Mouse (Mus musculus) lung, postnatal 36 days (tissue): ENCODE results near the gene Srgap2.
A peak's percentile ranks its signal among the peaks of the same experiment; 100 is the strongest.

ENCODE experiments used
- DNase-seq: peaks from one replicate; pipeline ENCODE4 v3.0.0; 2022; ENCODE audit warnings: mixed read lengths

Gene Srgap2

DNA sequence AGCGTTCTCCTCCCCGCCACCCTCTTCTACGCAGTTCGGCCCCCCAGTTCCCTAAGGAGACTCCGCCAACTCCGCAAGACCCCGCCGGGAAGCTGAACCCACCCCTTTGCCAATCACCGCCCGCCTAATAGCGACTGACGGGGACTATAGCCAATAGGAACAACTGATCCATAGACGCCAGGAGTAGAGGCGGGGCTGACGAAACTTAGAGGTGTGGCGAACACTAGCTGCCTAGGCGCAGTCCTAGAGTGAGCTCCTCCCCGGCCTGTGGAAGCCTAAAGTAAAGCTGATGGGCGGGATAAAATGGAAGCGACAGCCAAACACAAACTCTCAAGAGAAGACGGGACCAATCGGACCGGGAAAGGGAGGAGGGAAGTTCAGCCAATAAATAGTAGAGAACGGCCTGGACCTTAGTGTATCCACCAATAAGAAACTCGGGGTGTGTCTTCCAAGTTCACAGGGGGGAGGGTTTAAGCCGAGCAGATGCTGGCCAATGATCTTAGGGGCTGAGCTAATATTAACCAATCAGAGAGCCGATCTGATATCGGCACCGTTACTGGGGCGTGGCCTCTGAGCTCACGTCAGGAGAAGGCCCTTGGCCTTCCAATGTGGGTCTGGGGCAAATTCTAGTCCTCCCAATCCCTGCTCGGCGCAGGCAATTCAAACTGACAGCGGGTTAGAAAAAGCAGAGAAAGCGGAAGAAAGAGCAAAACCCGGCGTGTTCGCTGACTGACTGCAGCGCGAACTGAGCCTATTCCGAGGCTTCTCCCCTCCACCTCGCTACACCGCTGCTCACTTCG is at the start of gene Srgap2, which contains the start of gene Fam72a:
TSS of gene Srgap2 (minus strand) at position 72 of the 800 bp plus-strand sequence.
TSS of gene Fam72a (plus strand) at position 623 of the 800 bp plus-strand sequence.
- DNase-seq, result peak; percentile 100

DNA sequence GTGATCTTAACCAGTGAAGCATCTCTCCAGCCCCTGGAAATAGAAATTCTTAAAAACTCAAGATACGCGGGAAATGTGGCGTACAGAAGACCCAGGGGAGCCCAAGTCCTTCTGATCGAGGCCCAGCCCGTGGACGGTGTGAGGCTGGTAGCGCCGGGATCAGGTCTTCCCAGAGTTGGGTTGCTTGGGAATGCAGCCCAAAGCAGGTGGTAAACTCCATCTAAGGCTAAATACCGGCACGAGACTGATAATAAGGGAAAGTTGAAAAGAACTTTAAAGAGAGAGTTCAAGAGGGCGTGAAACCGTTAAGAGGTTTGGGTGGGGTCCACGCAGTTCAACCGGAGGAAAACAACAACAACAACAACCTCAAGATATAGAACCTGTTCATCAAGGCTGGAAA is 46.6 kb upstream of the Srgap2 start:
- DNase-seq, result no peak

DNA sequence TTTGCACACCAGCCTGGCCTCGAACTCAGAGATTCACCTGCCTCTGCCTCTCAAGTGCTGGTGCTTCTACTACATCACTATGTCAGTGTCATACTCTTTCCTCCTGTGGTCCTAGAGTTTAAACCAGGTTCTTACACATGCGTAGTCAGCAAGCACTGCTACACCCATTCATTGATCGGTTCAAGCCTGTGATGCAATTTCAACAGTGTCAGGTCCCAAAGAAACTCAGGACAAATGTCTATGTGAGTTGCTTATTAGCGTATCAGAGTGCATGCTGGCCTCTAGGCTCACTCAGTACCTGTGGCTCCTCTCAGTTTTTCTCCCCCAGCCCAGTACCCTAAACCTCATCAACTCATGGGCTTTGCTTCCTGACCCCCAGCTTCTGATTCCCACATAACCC is 43.2 kb upstream of the Srgap2 start:
- DNase-seq, result no peak

DNA sequence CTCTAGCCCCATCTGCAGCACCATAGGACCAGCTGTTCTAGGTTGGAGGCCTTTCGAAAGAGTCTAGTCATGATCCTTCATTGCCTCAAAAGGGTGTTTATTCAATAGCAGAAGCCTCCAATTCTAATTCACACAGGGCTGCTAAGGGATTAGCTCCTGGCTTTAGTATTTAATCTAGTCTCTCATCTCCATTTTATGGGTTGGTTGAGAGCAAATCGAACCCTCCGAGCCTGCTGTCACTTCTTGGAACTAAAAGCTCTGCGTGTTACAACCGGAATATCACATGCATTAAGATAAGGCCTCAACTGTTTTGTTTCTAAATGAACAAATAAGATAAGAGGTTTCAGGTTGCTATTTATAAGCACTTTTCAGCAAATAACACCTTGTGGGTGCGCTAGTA is 42.6 kb upstream of the Srgap2 start:
- DNase-seq, result no peak

DNA sequence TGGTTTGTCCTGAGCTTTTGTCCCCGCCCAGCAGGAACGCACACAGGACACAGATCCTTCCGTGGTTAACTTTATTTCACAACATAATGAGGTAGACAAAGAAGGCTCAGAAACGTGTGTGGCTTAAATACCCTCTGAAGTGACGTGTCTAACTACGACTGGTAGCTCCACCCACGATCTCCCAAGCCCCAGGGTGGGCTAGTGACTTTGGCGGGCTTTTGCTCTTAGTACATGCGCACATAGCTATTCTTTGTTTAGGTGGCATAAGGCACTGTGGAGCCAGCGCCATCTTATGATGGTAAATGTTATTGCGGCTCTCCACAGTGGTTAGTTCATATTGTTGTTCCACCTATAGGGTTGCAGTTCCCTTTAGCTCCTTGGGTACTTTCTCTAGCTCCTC is 38.9 kb upstream of the Srgap2 start:
- peak; percentile 40 for DNase-seq

DNA sequence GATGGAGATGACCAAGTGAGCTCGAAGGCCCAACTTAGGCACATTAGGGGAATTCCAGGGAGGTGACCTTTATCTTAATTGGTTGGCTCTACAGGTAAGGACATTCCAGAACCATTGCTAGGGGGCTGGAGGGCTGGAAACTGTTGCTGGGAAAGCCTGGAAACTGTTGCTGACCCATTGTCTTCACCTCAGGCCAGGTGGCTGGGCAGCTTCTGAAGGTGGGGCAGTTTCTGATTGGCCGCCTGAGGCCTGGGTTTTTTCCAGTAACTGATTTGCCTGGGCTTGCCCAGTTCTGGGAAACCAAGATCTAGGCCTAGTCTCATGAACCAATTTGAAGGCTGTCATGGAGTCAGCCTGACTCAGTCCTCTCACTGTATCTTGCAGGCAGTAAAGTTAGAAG is 34.9 kb upstream of the Srgap2 start:
- DNase-seq, result no peak

DNA sequence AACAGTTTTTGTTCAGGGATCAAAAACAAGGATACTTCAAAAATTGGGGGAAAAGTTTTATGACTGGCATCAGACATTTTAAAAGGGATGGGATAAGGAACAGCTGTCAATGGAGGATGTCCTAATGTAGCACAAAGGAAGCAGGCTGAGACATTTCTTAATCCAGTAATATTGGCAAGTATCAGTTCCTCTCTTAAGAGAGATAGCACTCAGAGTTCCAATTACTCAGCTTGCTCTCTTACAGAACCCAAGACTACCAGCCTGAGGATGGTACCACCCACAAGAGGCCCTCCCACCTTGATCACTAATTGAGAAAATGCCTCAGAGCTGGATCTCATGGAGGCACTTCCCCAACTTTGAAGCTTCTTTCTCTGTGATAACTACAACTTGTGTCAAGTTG is 33.3 kb upstream of the Srgap2 start:
- peak; percentile 6 for DNase-seq

DNA sequence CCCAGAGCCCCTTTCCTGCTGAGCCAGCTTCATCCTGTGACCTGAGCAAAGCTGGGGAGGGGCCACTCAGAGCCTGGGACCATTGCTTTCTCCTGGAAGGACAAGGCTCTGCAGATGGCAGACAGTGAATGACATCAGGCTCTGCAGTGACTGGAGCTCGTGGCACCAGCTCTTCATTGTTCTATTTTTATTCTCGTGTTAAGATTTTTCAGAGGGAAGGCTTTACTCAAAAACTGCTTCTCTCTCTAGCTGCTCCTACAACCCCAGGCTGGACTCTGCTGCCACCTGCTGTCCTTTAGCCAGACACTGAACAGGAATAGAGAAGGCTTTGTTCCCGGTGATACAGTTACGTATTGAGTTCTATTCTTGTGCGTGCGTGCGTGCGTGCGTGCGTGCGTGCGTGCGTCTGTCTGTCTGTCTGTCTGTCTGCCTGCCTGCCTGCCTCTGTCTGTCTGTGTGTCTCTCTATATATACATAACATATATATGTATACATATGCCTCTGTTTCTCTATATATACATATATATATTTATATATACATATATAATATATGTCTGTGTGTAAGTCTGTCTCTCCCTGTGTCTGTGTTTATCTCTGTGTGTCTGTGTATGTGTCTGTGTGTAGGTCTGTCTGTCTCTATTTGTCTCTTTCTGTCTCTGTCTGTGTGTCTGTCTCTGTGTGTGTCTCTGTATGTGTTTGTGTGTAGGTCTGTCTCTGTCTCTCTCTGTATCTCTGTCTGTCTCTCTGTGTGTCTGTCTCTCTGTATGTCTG is 28.1 kb upstream of the Srgap2 start:
- peak; percentile 90 for DNase-seq

DNA sequence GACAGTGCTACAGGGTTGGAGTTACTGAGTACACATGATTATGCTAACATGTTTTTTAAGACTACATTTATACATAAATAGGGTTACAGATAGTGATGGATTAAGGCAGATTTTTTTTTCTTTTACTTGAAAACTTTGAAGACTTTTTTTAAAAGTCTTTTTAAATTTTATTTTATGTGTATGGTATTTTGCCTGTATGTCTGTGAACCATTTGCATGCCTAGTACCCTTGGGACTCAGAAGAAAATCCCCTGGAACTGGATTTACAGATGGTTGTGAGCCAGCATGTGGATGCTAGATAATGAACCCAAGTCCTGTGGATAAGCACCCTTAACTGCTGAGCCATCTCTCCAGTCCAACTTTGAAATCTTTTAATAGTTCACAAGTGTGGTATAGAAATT is 26.3 kb upstream of the Srgap2 start:
- no peak for DNase-seq

DNA sequence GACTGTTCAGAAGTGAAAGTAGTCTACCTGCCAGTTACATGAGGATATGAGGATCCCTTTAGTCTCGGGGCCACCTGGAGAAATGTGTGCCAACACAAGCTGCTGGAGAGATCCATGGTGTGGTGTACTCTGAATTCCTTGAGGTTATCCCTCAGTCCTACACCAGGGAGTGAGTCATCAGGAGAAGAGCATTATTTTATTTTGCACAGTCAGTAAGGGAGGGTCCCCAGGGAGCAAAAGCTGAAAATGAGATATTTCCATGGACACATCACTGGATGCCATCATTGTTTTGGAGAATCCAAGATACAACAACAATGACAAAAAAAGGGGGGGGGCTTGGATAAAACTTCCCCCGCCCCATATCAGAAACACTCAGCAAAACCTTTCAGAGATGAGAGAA is 24.8 kb upstream of the Srgap2 start:
- DNase-seq, result no peak

DNA sequence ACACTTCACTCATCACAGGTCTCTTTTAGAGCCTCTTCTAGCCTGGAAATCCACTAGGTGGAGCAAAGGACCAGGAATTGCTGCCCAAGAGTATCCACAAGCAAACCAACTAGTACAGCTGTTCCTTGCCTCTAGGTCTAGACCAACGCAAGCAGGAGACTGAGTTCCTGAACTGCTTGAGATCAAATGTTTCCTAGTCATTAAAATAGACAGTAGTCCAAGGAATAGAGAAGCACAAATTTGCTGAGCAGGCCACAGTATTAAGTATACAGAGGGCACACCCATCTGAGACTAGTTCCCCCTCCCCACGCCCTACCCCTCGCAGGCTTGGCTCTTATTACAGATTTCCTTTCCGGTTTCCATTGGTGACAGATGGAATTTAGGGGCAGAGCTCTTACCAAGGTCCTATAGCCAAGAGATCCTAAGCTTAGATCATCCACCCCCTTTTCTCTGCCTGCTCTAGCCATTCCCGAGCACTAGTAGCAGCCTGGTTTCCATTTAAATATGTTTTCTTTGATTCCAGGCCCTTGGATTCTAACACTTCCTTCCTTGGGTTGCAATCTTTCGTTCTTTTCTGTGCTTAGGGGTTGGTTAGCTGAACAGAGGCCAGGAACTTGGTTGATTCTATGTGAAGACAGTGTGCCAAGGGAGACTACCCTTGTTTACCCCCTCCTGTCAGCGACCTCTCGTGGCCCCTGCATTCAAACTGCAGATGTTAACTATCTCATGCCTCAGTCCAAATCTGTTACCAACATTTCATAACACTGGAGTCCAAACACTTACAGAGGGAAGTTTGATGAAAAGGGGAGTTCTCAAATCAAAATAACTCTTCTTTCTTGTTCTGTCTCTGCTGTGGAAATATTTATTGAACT is 21.6 kb upstream of the Srgap2 start:
- DNase-seq, result peak; percentile 61

DNA sequence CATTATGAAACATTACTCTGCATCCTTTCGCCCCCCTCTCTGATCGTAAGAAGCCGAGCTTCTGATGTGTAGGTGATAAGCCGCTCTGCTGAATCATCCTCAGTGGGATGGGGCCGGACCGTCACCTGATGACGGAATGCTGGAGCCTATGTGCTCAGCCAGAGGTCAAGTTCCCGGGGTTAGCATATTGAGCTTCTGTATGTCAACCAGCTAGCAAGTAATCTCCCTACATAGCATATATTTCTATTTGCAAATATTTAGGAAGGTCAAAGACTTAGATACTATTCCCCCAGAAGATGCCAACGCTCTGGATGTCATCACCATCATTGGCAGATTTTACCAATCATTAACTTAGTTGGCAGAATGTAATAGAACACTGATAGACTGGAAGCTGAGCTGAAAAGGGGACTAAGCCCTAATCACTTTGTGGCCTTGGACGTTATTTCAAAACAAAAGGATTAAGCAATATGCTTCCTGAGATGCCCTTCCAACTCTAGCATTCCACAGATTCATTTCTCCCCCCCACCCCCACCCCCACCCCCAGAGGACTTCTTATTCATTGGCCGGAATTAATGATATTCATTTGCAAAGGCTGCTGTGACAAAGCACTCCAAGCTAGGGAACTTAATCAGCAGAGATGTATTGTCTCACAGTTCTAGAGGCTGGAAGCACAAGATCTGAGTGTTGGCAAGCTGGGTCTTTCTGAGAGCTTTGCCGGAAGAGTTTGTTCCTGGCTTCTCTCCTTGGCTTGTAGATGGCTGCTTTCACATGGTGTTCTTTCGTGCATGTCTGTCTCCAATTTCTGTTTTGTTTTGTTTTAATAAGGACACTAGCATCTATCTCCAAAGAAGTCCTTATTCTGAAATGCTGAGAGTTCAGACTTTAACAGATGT is 19.9 kb upstream of the Srgap2 start:
- peak; percentile 56 for DNase-seq

DNA sequence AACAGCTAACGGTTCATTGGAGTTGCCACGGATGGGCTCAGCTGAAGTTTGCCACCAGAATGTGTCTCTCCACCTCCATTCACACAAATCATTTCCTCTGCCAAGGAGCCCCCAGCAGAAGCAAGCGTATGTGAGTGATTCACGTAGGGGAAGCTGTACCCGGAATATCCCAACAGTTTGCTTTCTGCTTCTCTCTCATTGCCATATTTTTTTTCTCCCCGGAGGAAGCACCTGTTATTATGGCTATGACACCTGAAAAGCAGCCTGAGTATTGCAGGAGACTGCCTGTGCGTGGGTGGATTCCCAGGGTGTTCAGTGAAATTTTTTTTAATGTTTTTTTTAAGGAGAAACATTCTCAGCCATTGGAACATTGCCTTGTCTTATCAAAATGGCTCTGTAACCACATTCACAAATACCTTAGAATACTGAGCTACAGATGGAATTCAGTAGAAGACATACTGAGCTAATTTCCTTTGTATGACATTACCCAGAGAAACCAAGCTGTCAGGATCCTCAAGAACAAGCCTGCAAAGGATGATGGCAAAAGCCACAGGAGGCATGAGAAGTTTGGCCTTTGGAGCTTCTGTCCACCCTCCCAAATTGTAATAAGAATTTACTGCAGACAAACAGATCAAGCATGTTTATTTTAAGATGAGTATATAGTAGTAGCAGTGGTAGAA is 16.9 kb upstream of the Srgap2 start:
- DNase-seq, result no peak

DNA sequence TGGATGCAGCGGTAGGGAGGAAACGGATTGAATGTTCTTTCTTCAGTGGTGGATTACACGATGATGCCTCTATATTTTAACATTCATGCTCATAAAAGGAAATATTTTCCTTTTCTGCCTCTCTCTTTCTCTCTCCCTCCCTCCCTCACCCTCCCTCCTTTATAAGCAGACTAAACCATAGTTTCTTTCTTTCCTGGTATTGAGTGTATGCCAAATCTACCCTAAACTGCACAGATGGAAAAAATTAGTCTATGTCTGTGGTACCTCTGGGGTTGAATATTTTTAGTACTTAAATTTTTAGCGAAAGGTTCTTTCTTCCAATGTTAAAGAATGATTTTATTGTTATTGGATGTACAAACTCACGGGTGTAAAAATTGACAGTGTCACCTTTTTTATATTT is 14.8 kb upstream of the Srgap2 start:
- DNase-seq, result no peak

DNA sequence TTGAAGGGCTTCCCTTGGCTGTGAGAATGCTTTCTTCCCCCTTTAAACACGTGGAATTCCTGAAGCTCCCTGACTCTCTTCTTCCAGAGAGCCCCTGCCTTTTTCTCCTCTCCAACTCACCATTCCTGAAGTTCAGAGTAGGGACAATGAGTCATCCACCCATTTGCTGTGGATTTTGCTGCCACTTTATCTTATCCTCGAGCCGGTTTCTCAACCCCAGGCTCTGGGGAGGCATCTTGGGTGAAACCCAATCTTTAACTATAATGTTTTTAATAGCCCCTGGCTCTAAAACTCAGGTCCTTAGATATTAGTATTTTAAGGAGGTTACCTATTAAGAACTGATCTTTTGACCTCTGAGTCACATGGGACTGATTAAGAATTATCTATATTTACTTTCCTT is 14.3 kb upstream of the Srgap2 start:
- no peak for DNase-seq

DNA sequence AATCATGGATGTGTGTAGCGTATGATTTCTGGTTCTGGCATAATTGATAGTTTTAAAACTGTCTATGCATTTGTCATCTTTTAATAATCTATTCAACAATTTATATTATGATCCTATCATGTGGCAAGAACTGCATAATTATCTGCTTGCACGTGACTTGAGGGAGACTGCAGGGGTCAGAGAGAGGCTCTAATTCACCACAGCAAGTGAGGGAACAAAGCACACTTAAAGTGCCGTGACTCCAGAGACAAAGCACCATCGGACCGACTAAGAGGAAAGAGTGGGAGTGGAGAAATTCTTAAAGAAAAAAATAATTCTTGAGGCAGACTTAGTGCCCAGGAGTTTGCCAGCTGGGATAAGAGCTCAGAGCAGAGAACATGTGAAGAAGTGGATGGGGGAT is 13.6 kb upstream of the Srgap2 start:
- no peak for DNase-seq

DNA sequence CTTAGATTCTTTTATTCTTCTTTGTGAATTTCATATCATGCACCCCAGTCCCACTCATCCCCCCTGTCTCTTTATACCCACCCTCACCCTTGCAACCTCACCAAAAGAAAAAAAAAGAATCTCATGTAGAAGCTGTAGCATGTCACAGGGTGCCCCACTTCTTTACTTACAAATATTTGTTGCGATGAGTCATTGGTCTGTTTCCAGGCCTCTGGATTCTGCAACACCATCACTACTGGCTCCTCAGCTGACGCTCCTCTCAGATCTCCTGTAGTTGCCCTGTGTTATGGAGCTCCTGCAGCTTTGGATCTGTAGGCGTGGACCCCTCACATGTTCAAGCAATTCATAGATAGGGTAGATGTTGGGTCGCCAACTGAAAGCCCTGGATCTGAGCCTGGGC is 12.6 kb upstream of the Srgap2 start:
- no peak for DNase-seq

DNA sequence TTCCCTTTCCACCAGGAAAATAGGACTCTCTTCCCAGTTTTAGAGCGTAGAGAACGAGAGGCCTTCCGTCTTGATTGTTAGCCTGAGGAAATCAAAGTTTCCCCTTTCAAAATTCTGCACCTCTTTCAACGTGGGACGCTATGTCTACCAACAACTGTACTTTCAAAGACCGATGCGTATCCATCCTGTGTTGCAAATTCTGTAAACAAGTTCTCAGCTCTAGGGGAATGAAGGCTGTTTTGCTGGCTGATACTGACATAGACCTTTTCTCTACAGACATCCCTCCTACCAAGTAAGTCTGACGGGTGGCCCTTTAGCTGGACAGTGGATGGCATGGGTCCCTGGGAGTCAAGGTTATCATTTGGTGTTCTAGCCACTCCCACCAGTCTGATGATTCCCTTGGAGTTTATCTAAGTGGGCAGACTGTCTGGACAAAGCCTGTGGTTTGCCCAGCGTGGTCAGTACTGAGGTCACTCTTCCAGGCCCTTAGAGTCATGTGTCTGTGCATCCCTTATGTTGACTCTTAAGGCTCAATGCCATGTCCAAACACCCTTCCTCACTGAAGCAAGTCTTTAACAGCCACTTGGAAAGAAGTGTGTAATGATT is 1.5 kb upstream of the Srgap2 start:
- DNase-seq, result no peak

DNA sequence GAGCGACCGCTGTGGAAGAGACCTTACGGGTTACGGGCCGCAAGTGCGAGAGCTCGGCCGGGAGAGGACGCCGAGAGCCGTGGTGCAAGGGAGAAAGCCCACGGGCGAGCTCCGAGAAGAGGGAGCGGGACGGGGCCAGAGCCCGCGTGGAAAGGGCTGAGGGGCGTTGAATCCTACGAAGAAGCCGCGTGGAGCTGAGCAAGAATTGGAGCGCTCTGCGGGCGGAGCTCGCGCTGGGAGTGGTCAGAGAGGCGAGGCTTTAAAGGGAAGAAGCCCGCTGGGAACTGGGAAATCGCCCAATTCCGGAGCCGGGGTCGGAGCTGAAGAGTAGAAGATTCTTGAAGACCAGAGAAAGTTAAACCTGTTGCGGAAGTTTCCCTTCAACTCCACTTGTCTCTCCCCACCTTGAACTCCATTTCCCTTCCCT is 942 bp upstream of the Srgap2 start:
- DNase-seq, result peak; percentile 76

DNA sequence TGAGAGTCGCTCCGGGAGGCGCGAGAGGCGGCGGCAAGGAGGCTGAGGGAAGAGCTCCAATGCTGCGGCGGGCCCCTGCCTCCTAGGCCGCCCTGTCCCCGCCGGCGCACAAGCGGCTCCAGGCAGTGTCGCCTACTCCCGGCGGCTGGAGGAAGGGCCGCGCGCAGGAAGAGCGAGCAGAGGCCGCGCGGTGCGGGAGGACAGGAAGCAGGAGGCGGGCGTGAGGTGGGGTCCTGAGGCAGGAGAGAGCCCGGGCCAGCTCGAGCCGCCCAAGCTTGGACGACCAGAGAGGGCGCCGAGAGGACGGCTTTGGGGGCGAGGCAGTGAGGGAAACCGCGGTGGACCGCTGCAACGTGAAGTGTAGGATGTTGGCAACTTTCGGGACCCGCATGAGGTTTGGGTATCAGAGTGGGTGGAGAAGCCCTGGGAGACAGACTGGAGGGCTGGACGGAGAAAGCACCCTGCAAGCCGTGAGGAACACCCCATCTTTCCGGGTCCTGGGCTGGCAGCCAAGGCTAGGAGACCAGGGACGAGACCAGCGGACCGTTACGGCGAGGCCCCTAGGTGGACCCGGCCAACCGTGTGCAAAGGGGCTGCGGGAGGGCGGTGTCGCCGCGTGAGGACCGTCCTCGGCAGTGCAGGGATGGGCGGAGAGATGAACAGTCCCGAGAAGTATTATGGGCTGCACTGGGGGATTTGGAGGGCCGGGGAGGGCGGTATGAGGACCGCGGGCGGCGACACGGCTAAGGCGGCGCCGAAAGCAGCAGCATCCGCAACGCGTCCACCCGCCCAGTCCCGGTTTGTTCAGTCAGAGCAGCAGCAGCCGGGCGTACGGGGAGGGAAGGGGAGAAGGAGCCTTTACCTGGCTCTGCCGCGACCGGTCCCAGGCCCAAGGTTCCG is 531 bp downstream of the Srgap2 start:
- peak; percentile 77 for DNase-seq
